Comparison of ENCODE assay signal across 16 mouse cellular contexts in the genomic region with DNA sequence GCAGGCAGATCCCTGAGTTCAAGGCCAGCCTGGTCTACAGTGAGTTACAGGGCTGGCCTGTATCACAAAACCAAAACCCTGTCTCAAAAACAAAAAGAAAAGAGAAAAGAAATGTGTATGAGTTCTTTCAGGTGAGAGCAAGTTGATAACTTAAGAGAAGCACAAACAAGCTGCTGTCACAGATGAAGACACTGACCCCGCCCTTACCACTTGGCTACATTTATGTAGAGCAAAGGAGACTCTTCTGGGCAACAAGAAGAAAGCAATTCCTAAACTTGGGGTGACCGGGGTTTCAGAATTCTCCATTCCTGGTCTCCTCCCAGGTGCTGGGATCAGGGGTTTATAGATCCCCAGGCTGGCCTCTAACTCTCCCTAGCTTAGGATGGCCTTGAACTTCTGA. TPM values are rescaled to one million over a fixed set of nuclear protein-coding genes. Genes with fewer than 3 reads are reported as not detected.
"Had no signal": no experiment of that assay in that cellular context is flagged by ENCODE, and none has a peak within 500 bp of the region (broad histone marks: within the 10 kb centered on the region; RNA-seq: fewer than 3 reads in every experiment).

No protein-coding gene starts in this region.

- H3K4me1 ChIP-seq: limb, embryonic 12.5 days had no signal

- H3K4me3 ChIP-seq: limb, embryonic 12.5 days; liver, embryonic 13.5 days; lung, embryonic 15.5 days; megakaryocyte, embryonic 14.5 days; midbrain, embryonic 12.5 days had no signal

- H3K36me3 ChIP-seq: limb, embryonic 12.5 days; liver, embryonic 13.5 days; lung, embryonic 15.5 days; midbrain, embryonic 12.5 days had no signal

- H3K9me3 ChIP-seq: limb, embryonic 12.5 days; liver, embryonic 13.5 days; lung, embryonic 15.5 days; midbrain, embryonic 12.5 days had no signal

- ATAC-seq: intestine, postnatal 0 days; liver, postnatal 0 days; midbrain, embryonic 16.5 days had no signal

- H3K4me2 ChIP-seq: limb, embryonic 12.5 days; liver, embryonic 13.5 days; lung, embryonic 15.5 days; midbrain, embryonic 12.5 days had no signal

- DNase-seq: kidney, adult 8-10 months; kidney, postnatal 25 days; layer of hippocampus, postnatal 36 days; liver; liver, embryonic 13.5 days; liver, postnatal 0 days; right cerebral cortex, postnatal 25 days; thymus, adult 18-20 months; thymus, postnatal 14 days had no signal

- H3K27me3 ChIP-seq: limb, embryonic 12.5 days; liver, embryonic 13.5 days; lung, embryonic 15.5 days; megakaryocyte, embryonic 14.5 days had no signal

- H3K27ac ChIP-seq: limb, embryonic 12.5 days; liver, embryonic 13.5 days; lung, embryonic 15.5 days; midbrain, embryonic 12.5 days had no signal

- H3K9ac ChIP-seq: limb, embryonic 12.5 days; liver, embryonic 13.5 days; liver, postnatal 0 days; lung, embryonic 15.5 days; midbrain, embryonic 12.5 days had no signal

RNA-seq across cellular contexts. Expression of gene Mypn, which starts 25.4 kb away (rescaled TPM):
- polyA plus RNA-seq: macrophage had no signal
